Mouse (Mus musculus) myocyte (in vitro differentiated cells): ENCODE data around the gene BC049715.

Source experiments
- CEBPB ChIP-seq: IDR thresholded peaks from 2 replicates; pipeline ENCODE4 v1.6.1; 2011; ENCODE audit warnings: mild to moderate bottlenecking, moderate library complexity; ENCODE audit not compliant: poor library complexity, insufficient read depth, severe bottlenecking
- E2F4 ChIP-seq: IDR thresholded peaks from one replicate; pipeline ENCODE4 v1.6.1; 2011; ENCODE audit warnings: mild to moderate bottlenecking, control low read depth, moderate library complexity; ENCODE audit not compliant: insufficient read depth
- MAX ChIP-seq: IDR thresholded peaks from one replicate; pipeline ENCODE4 v1.6.1; 2011; ENCODE audit warnings: low read depth, mild to moderate bottlenecking, control low read depth
- MYOD1 ChIP-seq, 3 experiments: IDR thresholded peaks; one replicate each; pipeline ENCODE4 v1.6.1; 2011; ENCODE audit warnings: control low read depth in 2 of 3, low read depth in 2 of 3, mild to moderate bottlenecking in 2 of 3, moderate library complexity in 1 of 3; ENCODE audit not compliant: insufficient read length in 2 of 3, control insufficient read depth in 1 of 3
- POLR2A ChIP-seq: IDR thresholded peaks from one replicate; pipeline ENCODE4 v1.6.1; 2011; ENCODE audit warnings: low read depth, mild to moderate bottlenecking, control low read depth, moderate library complexity; ENCODE audit not compliant: insufficient read length
- POLR2AphosphoS2 ChIP-seq: IDR thresholded peaks from one replicate; pipeline ENCODE4 v1.6.1; 2011; ENCODE audit warnings: low read depth, control low read depth; ENCODE audit not compliant: insufficient read length
- REST ChIP-seq: IDR thresholded peaks from one replicate; pipeline ENCODE4 v1.6.1; 2011; ENCODE audit warnings: mild to moderate bottlenecking, control low read depth, moderate library complexity; ENCODE audit not compliant: insufficient read depth, insufficient read length

- no peak for TF ChIP-seq POLR2A
- no peak for TF ChIP-seq POLR2AphosphoS2
- no peak for TF ChIP-seq CEBPB
- no peak for TF ChIP-seq E2F4
- TF ChIP-seq MAX, result no peak
- no peak for TF ChIP-seq REST
- no peak for TF ChIP-seq MYOD1 (IDR thresholded peaks at IDR 0.05; ENCODE audit: control insufficient read depth in 1 of 3, insufficient read length in 2 of 3, low read depth in 2 of 3)
Observed at GRCm38 (mm10) chr6:136883431-136883915, 56.0 kb downstream of the BC049715 start.
